In the genomic region with DNA sequence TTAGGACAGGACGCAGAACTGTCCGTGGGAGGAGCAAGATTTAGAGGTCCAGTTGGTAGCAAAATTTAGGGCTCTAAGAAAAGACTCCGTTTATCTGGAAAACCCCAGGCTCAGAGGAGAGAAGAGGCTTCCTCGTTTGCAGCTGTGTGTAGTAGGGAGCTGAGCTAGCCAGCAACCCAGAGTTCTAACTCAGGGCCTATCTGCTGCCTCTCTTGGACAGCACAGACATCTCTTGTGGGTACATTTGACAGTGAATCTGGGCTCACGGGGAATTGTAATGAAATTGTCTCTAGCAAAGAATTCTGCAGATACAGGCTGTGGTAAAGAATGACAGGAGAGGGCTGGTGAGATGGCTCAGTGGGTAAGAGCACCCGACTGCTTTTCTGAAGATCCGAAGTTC, we compare ENCODE assay signal across 8 mouse cellular contexts. TPM values are rescaled to one million over a fixed set of nuclear protein-coding genes. Genes with fewer than 3 reads are reported as not detected.
A peak's percentile ranks its signal among the peaks of the same experiment; 100 is the strongest.
DNase-seq lines count a peak whose midpoint lies in the region; ATAC-seq and TF ChIP-seq lines count a peak whose summit lies in the region.

No protein-coding gene starts in this region.

- peak overlapping the region; percentile 92 for H3K4me2 ChIP-seq in heart, embryonic 13.5 days

- peak overlapping the region; percentile 77 for H3K4me3 ChIP-seq in heart, embryonic 13.5 days
- H3K4me3 ChIP-seq in ES-E14 (ENCODE audit: insufficient read depth in 1 of 2, low read depth in 1 of 2, low read length in 2 of 2, poor library complexity in 1 of 2, severe bottlenecking in 1 of 2): peak overlapping the region in 1 of 2 experiments; percentile 80; a peak in 1 of 4 replicates
- H3K4me3 ChIP-seq in hindbrain, embryonic 10.5 days: peak overlapping the region; percentile 74
- H3K4me3 ChIP-seq in midbrain, embryonic 10.5 days: peak overlapping the region; percentile 78

- H3K9me3 ChIP-seq in heart, embryonic 13.5 days: no peaks in the 10 kb centered on the region
- H3K9me3 ChIP-seq in ES-E14 (ENCODE audit: control insufficient read depth, insufficient read depth, low read depth, low read length): no peaks in the 10 kb centered on the region
- H3K9me3 ChIP-seq in hindbrain, embryonic 10.5 days: no peaks in the 10 kb centered on the region
- H3K9me3 ChIP-seq in midbrain, embryonic 10.5 days (replicated peaks): no peaks in the 10 kb centered on the region

- H3K4me1 ChIP-seq in heart, embryonic 13.5 days: peaks cover 22% of the 10 kb centered on the region
- H3K4me1 ChIP-seq in ES-E14 (ENCODE audit: control insufficient read depth in 2 of 2, insufficient read depth in 2 of 2, low read length in 2 of 2, poor library complexity in 1 of 2): 0 out of 4 replicates have a peak, but pooled peaks cover 0 to 3% of the 10 kb centered on the region in 2 experiments
- peaks cover 22% of the 10 kb centered on the region for H3K4me1 ChIP-seq in hindbrain, embryonic 10.5 days (replicated peaks)
- peaks cover 30% of the 10 kb centered on the region for H3K4me1 ChIP-seq in midbrain, embryonic 10.5 days

- H3K36me3 ChIP-seq in heart, embryonic 13.5 days: no peaks in the 10 kb centered on the region
- H3K36me3 ChIP-seq in ES-E14 (ENCODE audit: control insufficient read depth, insufficient read depth, low read length, poor library complexity, severe bottlenecking): no peaks in the 10 kb centered on the region
- H3K36me3 ChIP-seq in hindbrain, embryonic 10.5 days: no peaks in the 10 kb centered on the region
- no peaks in the 10 kb centered on the region for H3K36me3 ChIP-seq in midbrain, embryonic 10.5 days

- ATAC-seq in heart, embryonic 13.5 days (ENCODE audit: extremely low read depth, insufficient number of reproducible peaks, low FRiP score, low TSS enrichment): no peak

- H3K27ac ChIP-seq in heart, embryonic 13.5 days (replicated peaks): peak overlapping the region; percentile 90
- H3K27ac ChIP-seq in ES-E14 (ENCODE audit: insufficient read depth, low read depth, low read length, poor library complexity, severe bottlenecking): no peak overlapping the region
- H3K27ac ChIP-seq in hindbrain, embryonic 10.5 days: peak overlapping the region; percentile 86
- peak overlapping the region; percentile 87 for H3K27ac ChIP-seq in midbrain, embryonic 10.5 days (replicated peaks)

- peak overlapping the region; percentile 87 for H3K9ac ChIP-seq in heart, embryonic 13.5 days
- peak overlapping the region; percentile 4; the same call in 1 of the 2 replicates for H3K9ac ChIP-seq in ES-E14 (ENCODE audit: insufficient read depth, low read depth, low read length, poor library complexity, severe bottlenecking)

- in situ Hi-C loops in ES-E14 (cut with MboI; ENCODE audit: low sequenced_read_pairs in 2 of 2, unreplicated experiment in 2 of 2): no loop called here

- WGBS in heart, embryonic 13.5 days: 30% methylated on average over 7 of the region's 7 CpGs
- 27% methylated on average over 7 of the region's 7 CpGs for WGBS in hindbrain, embryonic 10.5 days
- WGBS in midbrain, embryonic 10.5 days: 27% methylated on average over 7 of the region's 7 CpGs

- peaks cover 18% of the 10 kb centered on the region for H3K27me3 ChIP-seq in heart, embryonic 13.5 days (replicated peaks)
- peaks cover 46% of the 10 kb centered on the region for H3K27me3 ChIP-seq in hindbrain, embryonic 10.5 days (ENCODE audit: insufficient read depth, poor library complexity, severe bottlenecking)
- H3K27me3 ChIP-seq in midbrain, embryonic 10.5 days (ENCODE audit: low read depth, poor library complexity, severe bottlenecking): peaks cover 35% of the 10 kb centered on the region

- no peak for DNase-seq in heart, adult 8-10 months (ENCODE audit: low spot score)
- DNase-seq in ES-E14 (ENCODE audit: low read depth, low spot score): no peak
- no peak for DNase-seq in hindbrain, embryonic 10.5 days (ENCODE audit: low spot score)
- DNase-seq in midbrain, embryonic 10.5 days (ENCODE audit: low spot score): no peak
- DNase-seq in T-cell, adult 2 months (ENCODE audit: low spot score): no peak
- no peak for DNase-seq in thymus, postnatal 4 days
- DNase-seq in urinary bladder, postnatal 14 days (ENCODE audit: low spot score): no peak

TF ChIP-seq in ES-E14, 5 proteins besides CTCF, POLR2A, EP300 and RAD21:
- TF ChIP-seq ZC3H11A (IDR thresholded peaks at IDR 0.05; ENCODE audit: borderline replicate concordance, low read depth, low read length) (no peak), MAFK (IDR thresholded peaks at IDR 0.05; ENCODE audit: insufficient read depth, low read depth, low read length) (no peak), CHD2 (IDR thresholded peaks at IDR 0.05; ENCODE audit: low read depth, low read length) (no peak), ZNF384 (IDR thresholded peaks at IDR 0.05; ENCODE audit: low read depth, low read length) (no peak), HCFC1 (IDR thresholded peaks at IDR 0.05; ENCODE audit: borderline replicate concordance, insufficient read depth, low read length) (no peak)

RNA-seq across cellular contexts. Expression of a gene that starts 0.6 kb away (rescaled TPM):
- polyA plus RNA-seq in heart, embryonic 13.5 days (2015; fragmentation: Nextera tagmentation; extraction: Ambion mirVana): 23.0 and 28.0 TPM in 2 replicates
- 10 to 100 TPM in 2 of 4 experiments, 1 to 10 TPM in 2; 5.7 to 12.3 (median 9.3) TPM for total RNA-seq in heart, adult 8-10 months (2022)
- 24.2 and 37.7 TPM in 2 replicates for total RNA-seq in ES-E14 (2012; rRNA removed)
- 13.8 and 20.1 TPM in 2 replicates for polyA plus RNA-seq in hindbrain, embryonic 10.5 days (2016; fragmentation: Nextera tagmentation; extraction: Ambion mirVana)
- polyA plus RNA-seq in midbrain, embryonic 10.5 days (2016; fragmentation: Nextera tagmentation; extraction: Ambion mirVana): 20.9 and 21.6 TPM in 2 replicates

RNA-seq across cellular contexts. Expression of a gene that starts 14.2 kb away (rescaled TPM):
- polyA plus RNA-seq in heart, embryonic 13.5 days (2015; fragmentation: Nextera tagmentation; extraction: Ambion mirVana): 32.9 and 35.4 TPM in 2 replicates
- total RNA-seq in heart, adult 8-10 months (2022): 10 to 100 TPM; 57.4 to 86.0 (median 69.5) TPM
- 15.2 and 15.4 TPM in 2 replicates for total RNA-seq in ES-E14 (2012; rRNA removed)
- 9.8 and 10.4 TPM in 2 replicates for polyA plus RNA-seq in hindbrain, embryonic 10.5 days (2016; fragmentation: Nextera tagmentation; extraction: Ambion mirVana)
- polyA plus RNA-seq in midbrain, embryonic 10.5 days (2016; fragmentation: Nextera tagmentation; extraction: Ambion mirVana): 5.0 and 7.3 TPM in 2 replicates

RNA-seq across cellular contexts. Expression of a gene that starts 45.2 kb away (rescaled TPM):
- polyA plus RNA-seq in heart, embryonic 13.5 days (2015; fragmentation: Nextera tagmentation; extraction: Ambion mirVana): 25.6 and 26.3 TPM in 2 replicates
- total RNA-seq in heart, adult 8-10 months (2022): 10 to 100 TPM; 27.2 to 40.0 (median 28.4) TPM
- 32.1 and 32.2 TPM in 2 replicates for total RNA-seq in ES-E14 (2012; rRNA removed)
- 14.7 and 19.2 TPM in 2 replicates for polyA plus RNA-seq in hindbrain, embryonic 10.5 days (2016; fragmentation: Nextera tagmentation; extraction: Ambion mirVana)
- polyA plus RNA-seq in midbrain, embryonic 10.5 days (2016; fragmentation: Nextera tagmentation; extraction: Ambion mirVana): 13.6 and 16.3 TPM in 2 replicates
